Mouse (Mus musculus) spleen, embryonic (tissue): ENCODE measurements around the gene Mrpl19.

Experiments
- CTCF ChIA-PET: fragments of 350-600 bp; sonication (Branson Sonifier 250); formaldehyde crosslinking; loops from one replicate; lab custom pipeline; 2022; lab: Charles Lee

Mrpl19 gene

DNA sequence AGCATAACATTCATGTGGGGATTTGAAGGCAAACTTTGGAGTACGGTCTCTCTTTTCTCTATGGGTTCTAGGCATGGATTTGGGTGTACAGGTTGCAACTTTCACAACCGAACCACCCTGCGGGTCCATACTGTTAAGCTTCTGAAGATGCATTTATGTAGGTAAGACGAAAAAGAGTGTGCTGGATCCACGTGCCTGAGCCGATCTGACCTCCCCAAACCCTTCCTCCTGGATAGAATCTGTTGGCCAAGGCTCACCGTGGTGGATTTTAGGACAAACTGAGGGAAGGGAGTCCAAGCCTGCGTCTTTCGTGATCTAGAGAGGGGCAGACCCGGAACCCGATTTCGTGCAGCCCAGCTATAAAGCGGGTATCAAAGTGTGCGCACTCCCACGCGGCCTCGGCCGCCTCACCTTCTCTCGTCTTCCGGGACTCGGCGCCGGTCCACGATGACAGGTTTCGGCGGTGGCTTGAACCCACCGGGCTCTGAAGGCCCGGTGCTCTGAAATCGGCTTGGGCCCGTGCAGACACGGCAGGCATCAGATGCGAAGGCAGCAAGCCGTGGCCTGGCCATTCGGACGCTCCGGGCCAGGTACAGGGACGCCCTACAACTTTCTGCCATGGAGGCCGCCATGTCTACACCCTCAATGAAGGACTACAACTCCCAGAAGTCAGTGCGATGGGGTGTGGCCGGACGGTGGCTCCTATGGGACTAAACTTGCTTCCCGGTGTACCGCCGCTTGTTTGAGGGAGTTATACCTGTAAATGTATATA is at the start of gene Mrpl19:
Gene Mrpl19 (minus strand): TSS at position 663 of the 772 bp plus-strand sequence.
- CTCF ChIA-PET = interaction anchor here (0.6 kb wide), 1 partner anchor 9 kb away, joined by 4 read pairs; no protein-coding TSS in a partner anchor

DNA sequence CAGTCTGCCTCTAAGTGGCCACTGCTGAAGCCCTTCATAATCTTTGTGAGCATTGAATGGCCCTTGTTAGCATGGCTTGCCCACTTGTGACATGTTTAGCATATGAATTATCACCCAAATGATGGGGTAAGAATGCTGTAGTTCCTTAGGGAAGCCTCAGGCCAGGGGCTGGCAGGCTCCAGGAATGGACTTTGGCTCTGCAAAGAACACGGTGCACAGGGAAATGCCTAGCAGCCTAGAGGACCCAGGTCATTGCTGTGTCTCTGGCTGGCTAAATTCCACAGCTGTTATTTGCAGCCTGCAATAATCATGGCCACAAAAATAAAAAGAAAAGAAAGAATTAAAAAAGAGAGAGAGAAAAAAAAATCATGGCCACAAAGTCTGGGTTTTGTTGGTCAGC is 46.6 kb upstream of the Mrpl19 start:
- CTCF ChIA-PET = no interaction called here

DNA sequence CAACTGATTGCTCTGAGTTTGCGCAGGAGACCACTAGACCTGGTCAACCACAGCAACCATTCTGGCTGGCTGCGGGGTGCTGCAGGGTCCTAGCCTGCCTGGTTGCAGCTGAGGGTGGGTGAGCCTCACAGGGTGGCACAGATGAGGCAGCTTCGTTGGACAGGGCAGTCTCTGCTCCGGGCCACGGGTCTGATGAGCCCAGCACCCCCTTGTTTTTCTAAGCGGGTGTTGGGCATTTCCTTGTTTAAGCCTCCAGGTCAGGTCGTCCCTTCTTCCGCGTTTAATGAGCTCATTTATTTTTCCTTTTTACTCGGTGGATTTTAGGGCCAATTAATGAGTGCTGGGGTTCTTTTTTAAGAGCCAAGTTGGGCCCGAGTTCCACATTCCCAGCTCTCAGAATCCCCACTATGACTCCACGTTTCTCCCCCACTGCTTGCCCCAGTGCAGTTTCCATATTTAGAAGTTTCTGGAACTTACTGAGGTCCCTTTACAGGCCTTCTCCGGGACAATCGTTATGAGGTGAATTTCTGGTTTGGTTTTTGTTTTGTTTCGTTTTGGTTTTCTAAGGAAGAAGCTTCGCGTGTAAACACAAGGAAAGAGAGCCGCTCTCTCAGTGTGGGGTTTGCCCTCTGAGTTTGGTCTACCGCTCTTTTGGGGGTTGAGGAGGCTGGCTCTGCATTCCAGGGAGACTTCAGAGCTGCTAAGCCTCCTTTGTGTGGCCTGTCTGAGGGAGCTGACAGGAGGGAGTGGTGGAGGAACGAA is 24.5 kb upstream of the Mrpl19 start:
- CTCF ChIA-PET = no interaction called here

DNA sequence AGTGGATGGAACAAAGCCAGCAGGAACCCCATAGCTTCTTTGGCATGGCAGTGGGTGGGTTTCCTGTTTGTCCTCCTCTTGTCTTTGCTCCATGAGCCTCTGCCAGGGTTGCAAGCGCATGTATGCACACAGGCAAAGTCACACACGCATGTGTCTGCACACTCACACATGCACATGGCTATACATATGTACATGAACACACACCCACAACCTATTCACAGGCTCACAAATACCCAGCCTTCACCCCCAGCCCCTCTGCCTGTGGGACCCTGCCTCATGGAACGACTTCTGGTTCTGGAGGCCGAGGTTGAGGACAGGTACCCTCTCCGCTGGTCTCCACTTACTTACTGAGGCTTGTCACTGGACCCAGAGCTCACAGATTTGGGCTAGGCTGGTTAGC is 22.6 kb upstream of the Mrpl19 start:
- CTCF ChIA-PET = no interaction called here

DNA sequence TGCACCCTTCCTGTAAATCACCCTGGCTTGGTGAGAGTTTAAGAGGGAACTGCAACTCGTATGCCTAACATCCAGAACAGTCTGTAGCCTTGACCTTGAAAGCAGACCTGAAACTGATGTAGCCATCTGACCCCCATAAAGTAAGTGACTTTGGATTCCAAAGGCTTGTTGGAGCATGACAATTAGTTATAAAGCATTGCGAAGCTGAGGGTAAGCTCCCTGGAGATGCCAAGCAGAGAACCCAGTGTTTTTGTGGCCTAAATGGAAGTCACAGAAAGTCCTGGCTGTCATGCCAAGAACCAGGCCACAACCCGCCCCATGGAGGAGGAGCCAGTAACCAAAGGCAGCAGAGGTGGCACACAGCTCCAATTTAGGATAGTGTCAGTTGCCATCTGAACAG is 21.8 kb upstream of the Mrpl19 start:
- CTCF ChIA-PET = no interaction called here

DNA sequence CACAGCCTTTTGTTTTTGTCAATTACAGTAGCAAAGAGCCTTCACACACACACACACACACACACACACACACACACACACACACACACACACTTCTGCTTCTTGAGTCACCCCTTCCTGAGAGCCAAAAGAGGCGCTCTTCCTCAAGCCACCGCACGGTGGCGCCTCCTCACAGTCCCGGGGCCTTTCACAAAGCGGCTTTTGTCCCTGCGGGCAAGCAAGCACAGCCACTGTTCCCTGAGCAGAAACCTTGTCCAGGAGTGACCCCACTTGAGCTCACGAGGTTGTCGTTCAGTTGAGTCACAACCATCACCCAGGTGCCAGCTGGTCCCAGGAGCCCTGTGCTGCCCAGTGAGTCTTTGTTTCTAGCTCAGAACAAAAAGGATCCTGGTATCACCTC is 21.3 kb upstream of the Mrpl19 start:
- CTCF ChIA-PET = no interaction called here

DNA sequence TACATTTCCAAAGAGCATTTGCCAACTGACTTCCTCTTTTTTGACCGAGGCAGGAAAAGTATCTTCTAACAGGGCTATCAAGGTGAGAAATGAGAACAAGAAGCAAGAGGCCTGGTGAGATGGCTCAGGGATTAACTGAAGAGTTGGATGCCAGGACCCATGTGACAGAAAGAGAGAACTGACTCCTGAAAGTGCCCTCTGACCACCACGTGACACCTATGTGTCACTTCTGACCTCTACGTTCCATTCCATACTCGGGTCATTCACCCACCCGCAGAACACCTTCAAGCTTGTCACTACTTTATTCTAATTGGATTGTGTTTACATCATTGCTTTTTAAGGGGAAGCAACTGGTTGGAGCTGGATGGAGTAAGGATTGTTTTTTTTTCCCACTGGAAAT is 20.8 kb upstream of the Mrpl19 start:
- CTCF ChIA-PET = no interaction called here

DNA sequence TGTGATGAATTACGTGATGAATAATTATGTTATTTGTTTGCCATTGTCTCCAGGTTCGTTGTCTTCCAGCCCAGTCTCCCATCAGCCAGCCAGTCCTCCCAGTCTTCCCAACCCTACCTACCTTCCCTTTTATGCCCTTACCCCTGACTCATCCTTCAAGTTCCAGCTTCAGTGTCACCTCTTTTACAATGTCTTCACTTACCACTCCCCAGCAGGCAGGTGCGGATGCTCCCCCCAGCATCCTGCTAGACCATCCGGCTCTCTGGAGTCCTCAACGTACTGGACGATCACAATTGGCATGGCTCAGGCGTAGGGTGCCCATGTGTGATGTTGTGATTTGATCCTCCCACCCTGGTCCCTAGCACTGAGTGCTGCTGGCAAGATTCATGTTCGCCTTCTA is 20.4 kb upstream of the Mrpl19 start:
- CTCF ChIA-PET = no interaction called here

DNA sequence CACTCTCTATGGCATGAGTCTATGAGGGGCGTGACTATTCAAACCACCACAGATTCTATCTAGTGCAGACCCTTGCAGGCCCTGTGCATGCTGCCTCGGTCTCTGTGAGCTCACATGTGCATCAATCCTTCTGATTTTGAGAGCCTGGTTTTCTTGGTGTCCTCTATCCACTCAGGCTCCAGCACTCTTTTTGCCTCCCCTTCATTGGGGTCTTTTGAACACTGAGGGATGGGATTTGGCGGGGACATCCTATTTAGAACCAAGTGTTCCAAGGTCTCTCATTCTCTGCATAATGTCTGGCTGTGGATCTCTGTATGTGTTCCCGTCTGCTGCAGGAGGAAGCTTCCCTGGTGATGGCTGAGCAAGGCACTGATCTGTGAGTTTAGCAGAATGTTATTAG is 13.5 kb upstream of the Mrpl19 start:
- CTCF ChIA-PET = no interaction called here

DNA sequence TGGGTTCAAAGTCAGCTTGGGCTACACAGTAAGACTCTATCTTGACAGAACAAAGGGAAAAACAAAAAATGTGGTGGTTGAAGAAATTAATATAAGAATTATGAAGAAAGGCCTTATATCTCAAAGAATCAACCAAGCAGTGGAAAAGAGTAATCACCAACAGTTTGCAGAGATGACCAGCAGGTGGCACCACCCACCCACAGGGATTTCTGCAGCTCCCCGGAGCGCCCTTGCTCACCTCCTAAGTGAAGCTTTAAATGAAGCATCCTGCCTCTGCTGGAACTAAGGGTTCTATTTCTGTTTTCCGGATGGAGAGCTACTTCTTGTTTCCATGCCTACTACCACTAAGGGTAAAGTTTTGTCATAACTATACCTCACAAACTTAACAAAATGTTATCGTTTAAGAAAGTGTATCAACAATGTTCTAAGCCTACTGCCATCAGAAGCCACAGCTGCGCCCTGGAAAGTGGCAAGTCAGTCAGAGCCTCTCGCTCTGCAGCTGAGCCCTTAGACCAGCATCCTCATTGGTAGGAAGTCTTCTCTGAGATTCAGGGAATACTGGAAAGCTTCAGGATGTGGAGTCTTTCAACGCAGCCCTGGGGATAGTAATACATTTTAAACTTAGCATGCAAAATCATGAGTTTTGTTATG is 10.3 kb upstream of the Mrpl19 start:
- CTCF ChIA-PET = interaction anchor here (1.0 kb wide), 1 partner anchor 726 kb away, joined by 4 read pairs; no protein-coding TSS in a partner anchor

DNA sequence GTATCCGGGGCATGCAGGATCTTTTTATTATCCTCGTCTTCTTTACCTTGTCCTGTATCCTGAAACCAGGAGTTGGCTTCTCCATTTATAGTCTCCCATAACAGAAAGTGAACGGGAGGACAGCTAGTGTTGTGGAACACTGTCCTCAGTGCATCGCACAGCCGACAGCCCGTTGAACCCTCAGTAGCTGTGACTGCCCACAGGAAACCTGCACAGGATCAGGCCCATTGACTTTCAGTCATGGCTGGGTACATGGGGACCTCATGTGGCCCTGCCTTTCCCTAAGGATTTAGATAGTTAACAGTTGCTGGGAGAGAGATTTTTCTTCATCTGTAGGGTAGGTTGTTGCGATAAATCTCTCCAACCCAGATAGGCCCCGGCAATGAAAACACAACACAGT is 6.8 kb upstream of the Mrpl19 start:
- CTCF ChIA-PET = no interaction called here

DNA sequence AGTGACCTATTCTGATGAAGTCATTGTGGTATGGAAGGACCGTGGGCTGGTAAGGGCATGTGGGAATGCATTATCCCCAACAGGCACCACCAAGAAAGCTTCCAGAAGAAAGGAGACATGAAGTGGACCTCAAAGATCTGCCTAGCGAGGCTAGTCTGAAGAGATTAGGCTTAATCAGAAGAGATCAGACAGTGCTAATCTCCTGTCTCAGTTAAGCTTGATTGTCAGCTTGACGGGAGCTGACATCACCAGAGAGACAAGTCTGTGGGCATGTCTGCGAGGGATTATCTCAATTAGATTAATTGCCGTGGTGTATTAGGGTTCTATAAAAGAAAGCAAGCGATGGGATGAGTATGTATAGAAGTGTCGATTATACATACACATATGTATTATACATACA is 5.4 kb upstream of the Mrpl19 start:
- CTCF ChIA-PET = no interaction called here

DNA sequence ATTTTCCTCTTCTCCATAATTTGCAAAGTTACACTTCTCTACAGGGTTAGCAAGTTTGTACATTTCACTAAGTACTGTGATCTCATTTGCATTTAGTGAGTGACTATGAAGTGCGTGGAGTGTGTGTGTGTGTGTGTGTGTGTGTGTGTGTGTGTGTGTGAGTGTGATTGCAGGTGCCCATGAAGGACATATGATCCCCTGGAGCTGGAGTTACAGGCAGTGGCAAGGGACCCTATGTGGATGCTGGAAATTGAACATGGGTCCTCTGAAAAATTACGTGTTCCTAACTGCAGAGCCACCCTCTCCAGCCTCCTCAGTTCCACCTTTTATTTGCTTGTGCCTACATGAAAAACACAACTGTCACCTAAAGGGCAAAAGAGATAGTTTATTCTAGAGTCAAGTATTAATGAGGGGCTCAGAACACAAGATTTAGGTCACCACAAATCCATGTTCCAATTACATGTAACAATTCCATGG is 348 bp upstream of the Mrpl19 start:
- CTCF ChIA-PET = no interaction called here

DNA sequence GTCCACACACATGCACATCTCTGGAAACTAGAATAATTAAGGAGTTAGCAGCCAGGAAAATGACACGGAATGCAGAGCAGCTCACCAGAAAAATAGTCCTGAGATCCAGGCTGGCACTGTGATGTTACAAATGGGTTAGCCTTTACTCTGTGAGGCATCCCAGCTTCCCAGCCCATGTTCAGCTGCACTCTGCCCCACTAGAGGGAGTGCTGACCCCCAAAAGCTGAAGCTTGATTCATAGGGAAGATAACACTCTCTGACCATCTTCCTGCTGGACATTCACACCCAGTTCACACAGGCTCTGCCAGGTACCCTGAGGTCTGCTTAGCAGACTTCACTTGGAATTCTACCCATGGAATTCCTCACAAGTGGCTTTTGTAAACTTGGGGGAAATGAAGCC is 5.5 kb downstream of the Mrpl19 start:
- CTCF ChIA-PET = no interaction called here

DNA sequence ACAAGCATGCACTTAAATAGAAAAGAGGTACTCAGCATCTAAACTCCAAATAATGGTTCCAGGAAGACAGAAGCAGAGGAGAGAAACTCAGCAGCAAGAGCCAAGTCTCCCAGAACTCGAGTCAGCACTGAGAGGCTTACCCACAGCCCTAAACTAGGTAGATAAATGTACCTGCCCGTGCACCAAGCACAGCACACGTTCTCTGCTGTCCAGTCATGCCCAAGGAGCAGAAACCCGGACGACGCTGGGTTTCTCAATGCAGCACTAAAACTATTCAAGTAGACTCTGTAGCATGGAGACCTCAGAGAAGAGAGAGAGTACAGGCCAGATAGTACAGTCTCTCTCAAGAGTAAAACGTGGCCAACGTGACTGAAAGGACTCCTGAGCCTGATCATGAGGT is 5.9 kb downstream of the Mrpl19 start:
- CTCF ChIA-PET = no interaction called here

DNA sequence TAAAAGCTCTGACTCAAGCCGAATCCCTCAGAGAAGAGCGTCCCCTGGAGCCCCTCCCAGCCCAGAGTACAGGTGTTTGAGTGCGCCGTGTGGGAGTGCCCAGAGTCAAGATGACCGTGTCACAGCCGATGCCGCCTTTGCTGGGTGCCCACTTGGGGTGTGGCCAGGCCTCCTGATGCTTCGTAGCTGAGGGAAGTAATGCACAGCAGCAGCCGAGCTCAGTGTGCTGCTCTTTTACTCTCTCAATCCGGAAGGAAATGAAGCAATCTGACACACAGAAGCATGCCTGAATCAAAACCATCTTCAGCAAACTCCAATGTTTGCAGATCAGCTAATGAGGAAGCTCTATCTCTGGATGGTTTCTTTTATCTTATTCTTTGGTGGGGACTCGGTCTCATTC is 7.8 kb downstream of the Mrpl19 start:
- CTCF ChIA-PET = no interaction called here

DNA sequence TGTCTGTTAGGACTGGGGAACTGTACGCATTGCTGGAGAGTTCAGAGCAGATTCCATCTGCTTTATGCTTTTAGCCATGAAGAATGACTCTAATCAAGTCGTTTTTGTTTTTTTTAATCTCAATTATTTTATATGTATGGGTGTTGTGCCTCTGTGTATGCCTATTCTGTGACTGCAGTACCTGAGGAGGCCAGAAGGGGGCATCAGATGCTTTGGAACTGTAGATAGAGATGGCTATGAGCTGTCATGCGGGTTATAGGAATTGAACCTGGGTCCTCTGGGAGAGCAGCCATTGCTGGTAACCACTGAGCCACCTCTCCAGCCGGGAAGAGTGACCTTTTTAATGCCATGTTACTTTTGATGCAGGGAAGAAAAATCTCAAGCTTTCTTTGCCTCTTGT is 9.4 kb downstream of the Mrpl19 start:
- CTCF ChIA-PET = no interaction called here

DNA sequence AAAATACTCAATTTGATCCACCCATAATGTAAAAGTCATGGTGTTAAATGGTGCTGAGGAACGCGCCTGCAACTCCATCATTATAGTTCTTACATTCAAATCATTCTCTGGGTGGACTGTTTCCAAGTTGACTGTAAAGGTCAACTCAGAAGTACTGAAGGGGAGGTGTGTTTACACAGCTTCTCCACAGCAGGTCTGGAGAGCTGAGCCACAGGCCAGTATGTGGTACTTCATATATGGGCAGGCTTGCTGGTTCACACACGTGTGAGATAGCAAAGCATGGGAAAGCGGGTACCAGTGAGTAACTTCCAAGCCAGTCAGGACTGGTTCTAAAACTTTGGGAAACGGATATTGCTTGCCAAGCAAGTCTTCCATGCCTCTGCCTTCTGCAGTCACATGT is 10.6 kb downstream of the Mrpl19 start:
- CTCF ChIA-PET = no interaction called here

DNA sequence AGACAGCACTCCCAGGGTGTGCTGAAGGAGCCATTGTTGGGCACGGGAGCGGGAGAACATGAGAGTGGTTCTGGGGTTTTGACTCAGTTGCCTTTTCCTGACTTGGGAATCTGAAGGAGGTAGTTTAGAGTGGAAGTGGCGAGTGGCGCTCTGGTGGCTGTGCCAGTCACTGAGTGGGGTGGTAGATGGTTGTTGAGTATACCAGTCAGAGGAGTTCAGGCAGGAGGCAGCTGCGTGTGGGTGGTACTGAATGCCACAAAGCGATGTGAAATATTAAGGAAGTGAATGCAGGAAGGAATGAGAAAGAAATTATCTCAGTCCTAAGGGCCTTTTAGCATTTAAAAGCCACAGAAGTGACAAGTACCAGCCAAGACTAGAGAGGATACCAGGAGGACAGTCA is 18.9 kb downstream of the Mrpl19 start:
- CTCF ChIA-PET = no interaction called here

DNA sequence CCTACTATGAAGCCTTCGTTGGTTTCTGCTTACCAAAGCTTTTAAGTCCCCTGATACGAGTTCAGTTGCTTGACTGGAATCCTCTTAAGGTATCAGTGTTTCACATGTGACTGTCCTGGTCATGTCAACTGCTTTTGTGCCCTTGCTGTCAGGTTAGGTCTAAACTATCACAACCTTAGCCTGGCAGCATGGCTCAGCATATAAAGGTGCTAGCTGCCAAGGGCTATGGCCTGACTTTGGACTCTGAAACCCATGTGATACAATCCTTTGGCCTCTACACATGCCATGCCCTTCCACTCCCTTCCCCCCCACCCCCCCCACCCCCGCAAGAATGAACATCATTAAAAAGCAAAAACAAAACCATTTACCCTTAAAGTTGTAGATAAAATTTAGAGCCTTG is 21.3 kb downstream of the Mrpl19 start:
- CTCF ChIA-PET = interaction anchor here (0.6 kb wide), 1 partner anchor 144 kb away, joined by 3 read pairs; no protein-coding TSS in a partner anchor

DNA sequence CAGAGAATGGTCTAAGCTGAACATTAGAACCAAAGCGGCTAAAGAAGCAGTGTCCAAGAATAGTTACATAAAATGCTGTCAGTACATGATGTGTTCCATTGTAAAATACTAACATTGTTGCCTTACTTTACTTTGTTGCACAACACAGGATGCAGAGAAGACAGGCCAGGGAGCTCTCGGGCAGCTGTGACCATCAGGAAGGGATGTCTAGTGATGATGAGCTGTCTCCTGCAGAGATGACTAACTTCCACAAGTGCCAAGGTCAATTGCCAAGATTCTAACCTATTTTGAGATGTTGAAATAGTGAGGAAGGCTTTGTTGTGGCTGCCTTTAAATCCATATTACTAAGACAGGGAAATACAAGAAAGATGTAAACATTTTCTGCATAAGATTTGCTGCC is 22.5 kb downstream of the Mrpl19 start:
- CTCF ChIA-PET = no interaction called here

DNA sequence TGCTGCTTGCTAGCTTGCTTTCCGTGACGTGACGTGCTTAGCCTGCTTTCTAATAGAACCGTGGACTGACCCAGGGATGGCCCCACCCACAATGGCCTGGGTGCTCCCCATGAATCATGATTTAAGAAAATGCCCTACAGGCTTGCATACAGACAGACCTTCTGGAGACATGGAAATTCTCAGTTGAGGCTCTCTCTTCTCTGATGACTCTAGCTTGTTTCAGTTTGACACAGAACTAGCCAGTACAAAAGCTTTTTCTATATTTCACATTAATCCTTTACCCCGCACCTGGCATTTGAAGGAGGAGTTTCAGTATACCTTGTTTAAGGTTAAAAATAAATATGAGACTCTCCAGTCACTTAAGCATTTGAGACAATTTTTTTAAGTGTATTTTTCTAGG is 24.0 kb downstream of the Mrpl19 start:
- CTCF ChIA-PET = no interaction called here
